Mouse (Mus musculus) CH12.LX (cell line): Measurements from ENCODE around the gene Copg2. TPM values are rescaled to one million over a fixed set of nuclear protein-coding genes. Genes with fewer than 3 reads are reported as not detected.

Source experiments
- DNase-seq: peaks from one replicate; pipeline ENCODE4 v3.0.0-alpha.2; 2013; ENCODE audit errors: extremely low read depth
- H3K27ac ChIP-seq: 2 replicates; pipeline ENCODE4 v1.5.1; 2012; ENCODE audit warnings: low read depth, mild to moderate bottlenecking, control low read depth, moderate library complexity; ENCODE audit not compliant: insufficient read depth
- H3K27me3 ChIP-seq: replicated peaks from 2 replicates; pipeline ENCODE3; 2012; ENCODE audit warnings: inconsistent platforms
- H3K36me3 ChIP-seq, 2 experiments: replicated peaks in 1 of 2; 2 replicates each; pipeline versions ENCODE3 to v1.6.1; 2012; ENCODE audit warnings: inconsistent platforms in 1 of 2, low read length in 1 of 2, mild to moderate bottlenecking in 1 of 2, mixed read lengths in 1 of 2, moderate library complexity in 1 of 2; ENCODE audit not compliant: control insufficient read depth in 1 of 2, insufficient read depth in 1 of 2
- H3K4me1 ChIP-seq, 2 experiments: 2 replicates each; pipeline ENCODE4 v1.6.1; 2012; ENCODE audit warnings: inconsistent platforms in 1 of 2, moderate library complexity in 1 of 2; ENCODE audit not compliant: insufficient read depth in 2 of 2, control insufficient read depth in 1 of 2
- H3K4me2 ChIP-seq: 2 replicates; pipeline ENCODE4 v1.6.1; 2012; ENCODE audit warnings: low read depth, mild to moderate bottlenecking, control low read depth; ENCODE audit not compliant: poor library complexity, insufficient read depth, severe bottlenecking
- H3K4me3 ChIP-seq, 3 experiments: fragments of 150-350 bp in 1 of 3; sonication (generic) in 1 of 3; replicated peaks in 1 of 3; 2 replicates each; pipeline versions ENCODE3 to v1.5.1; 2011 to 2012; ENCODE audit warnings: low read depth in 2 of 3, low read length in 2 of 3, mild to moderate bottlenecking in 2 of 3, moderate library complexity in 2 of 3, control low read depth in 1 of 3, improper control_type of control experiment in 1 of 3, inconsistent platforms in 1 of 3, mixed read lengths in 1 of 3; ENCODE audit not compliant: poor library complexity in 1 of 3
- H3K79me2 ChIP-seq: replicated peaks from 2 replicates; pipeline ENCODE4 v1.6.1; 2012; ENCODE audit warnings: mild to moderate bottlenecking, moderate library complexity; ENCODE audit not compliant: control insufficient read depth, poor library complexity, insufficient read depth, severe bottlenecking; ENCODE audit errors: extremely low read depth
- H3K9ac ChIP-seq: 2 replicates; pipeline ENCODE4 v1.6.1; 2012; ENCODE audit warnings: low read depth, mild to moderate bottlenecking, control low read depth, moderate library complexity; ENCODE audit not compliant: insufficient read depth
- H3K9me3 ChIP-seq: replicated peaks from 2 replicates; pipeline ENCODE3; 2012; ENCODE audit warnings: low read length, inconsistent platforms, mixed read lengths
- BHLHE40 ChIP-seq: IDR thresholded peaks from 2 replicates; pipeline ENCODE4 v1.6.1; 2011; ENCODE audit warnings: mild to moderate bottlenecking, low read depth, low read length, improper control_type of control experiment
- CTCF ChIP-seq, 2 experiments: IDR thresholded peaks in 1 of 2; conservative IDR thresholded peaks in 1 of 2; 2 replicates each; pipeline ENCODE4 v1.5.1; 2011 to 2012; ENCODE audit warnings: low read depth in 2 of 2, low read length in 2 of 2, improper control_type of control experiment in 1 of 2, inconsistent platforms in 1 of 2, mild to moderate bottlenecking in 1 of 2, moderate library complexity in 1 of 2
- EP300 ChIP-seq: IDR thresholded peaks from 2 replicates; pipeline ENCODE4 v1.6.1; 2011; ENCODE audit warnings: low read length, improper control_type of control experiment
- ETS1 ChIP-seq: conservative IDR thresholded peaks from 2 replicates; pipeline ENCODE4 v1.6.1; 2012; ENCODE audit warnings: low read depth, mild to moderate bottlenecking, inconsistent platforms, low read length, improper control_type of control experiment, moderate library complexity
- IRF4 ChIP-seq: IDR thresholded peaks from 2 replicates; pipeline ENCODE4 v1.6.1; 2014; ENCODE audit warnings: low read depth, mild to moderate bottlenecking, inconsistent platforms, low read length, improper control_type of control experiment
- JUND ChIP-seq: conservative IDR thresholded peaks from 2 replicates; pipeline ENCODE4 v1.6.1; 2011; ENCODE audit warnings: low read depth, low read length, improper control_type of control experiment
- MAFK ChIP-seq: IDR thresholded peaks from 2 replicates; pipeline ENCODE4 v1.6.1; 2011; ENCODE audit warnings: low read length, improper control_type of control experiment; ENCODE audit not compliant: insufficient replicate concordance
- MEF2A ChIP-seq: IDR thresholded peaks from 2 replicates; pipeline ENCODE4 v1.6.1; 2014; ENCODE audit warnings: low read depth, mild to moderate bottlenecking, inconsistent platforms, low read length, improper control_type of control experiment, borderline replicate concordance
- NRF1 ChIP-seq: IDR thresholded peaks from 2 replicates; pipeline ENCODE4 v1.6.1; 2014; ENCODE audit warnings: low read depth, mild to moderate bottlenecking, inconsistent platforms, low read length, improper control_type of control experiment, moderate library complexity
- SIN3A ChIP-seq: IDR thresholded peaks from 2 replicates; pipeline ENCODE4 v1.6.1; 2012; ENCODE audit warnings: low read length, improper control_type of control experiment, inconsistent platforms
- TBP ChIP-seq: conservative IDR thresholded peaks from 2 replicates; pipeline ENCODE4 v1.6.1; 2011; ENCODE audit warnings: low read depth, low read length, improper control_type of control experiment
- TCF12 ChIP-seq: IDR thresholded peaks from 2 replicates; pipeline ENCODE4 v1.6.1; 2014; ENCODE audit warnings: low read depth, mild to moderate bottlenecking, inconsistent platforms, low read length, improper control_type of control experiment
- UBTF ChIP-seq: IDR thresholded peaks from 2 replicates; pipeline ENCODE4 v1.6.1; 2012; ENCODE audit warnings: low read depth, mild to moderate bottlenecking, inconsistent platforms, low read length, improper control_type of control experiment, moderate library complexity
- USF1 ChIP-seq: IDR thresholded peaks from 2 replicates; pipeline ENCODE4 v1.6.1; 2014; ENCODE audit warnings: low read depth, mild to moderate bottlenecking, inconsistent platforms, low read length, improper control_type of control experiment
- dilution Hi-C: fragments of 300-500 bp; cut with MboI; formaldehyde crosslinking; loops from 2 replicates; pipeline ENCODE4 v1.14.3; 2020; ENCODE audit warnings: low sequenced_read_pairs; ENCODE audit not compliant: extremely low pct_unique_long_range_greater_than_20kb, extremely low pct_ligation_motif_present
- in situ Hi-C: fragments of 300-500 bp; cut with MboI; formaldehyde crosslinking; loops from 3 replicates; pipeline ENCODE4 v1.14.3; 2019; ENCODE audit warnings: low sequenced_read_pairs, low pct_ligation_motif_present, low pct_unique_long_range_greater_than_20kb, mixed read lengths
- polyA plus RNA-seq: library from polyadenylated mRNA; unstranded; fragments of >175 nt; gene quantifications from 2 replicates; pipeline ENCODE4 v1.2.1, GENCODE M21; 2012; ENCODE audit warnings: low read depth; ENCODE audit not compliant: insufficient read length
- total RNA-seq, 2 experiments: library from RNA; depleted of rRNA; stranded (reverse); fragments of 300-350 nt in 1 of 2; fragments of >200 nt in 1 of 2; gene quantifications; 2 replicates each; pipeline ENCODE4 v1.2.3; 2012 to 2014

Gene Copg2
- total and polyA plus RNA-seq, 3 experiments: 23.3 to 43.7 (median 28.9) TPM

- Histone ChIP-seq H3K4me1 (no peaks in the 10 kb centered on the region), H3K27ac (no peak overlapping the region), H3K9ac (no peak overlapping the region), H3K36me3 (peaks cover 0 to 3% of the 10 kb centered on the region in 2 experiments), H3K4me3 (no peak overlapping the region), H3K9me3 (no peaks in the 10 kb centered on the region), H3K27me3 (no peaks in the 10 kb centered on the region), H3K4me2 (no peak overlapping the region), H3K79me2 (no peaks in the 10 kb centered on the region)
- TF ChIP-seq NRF1: no peak
- TF ChIP-seq TBP: no peak
- TF ChIP-seq TCF12: no peak
- in situ Hi-C loops: no loop called here
- dilution Hi-C loops: no loop called here
- DNase-seq: no peak
Measured at GRCm38 (mm10) chr6:30865031-30865678, 31.4 kb downstream of the Copg2 start.

DNA sequence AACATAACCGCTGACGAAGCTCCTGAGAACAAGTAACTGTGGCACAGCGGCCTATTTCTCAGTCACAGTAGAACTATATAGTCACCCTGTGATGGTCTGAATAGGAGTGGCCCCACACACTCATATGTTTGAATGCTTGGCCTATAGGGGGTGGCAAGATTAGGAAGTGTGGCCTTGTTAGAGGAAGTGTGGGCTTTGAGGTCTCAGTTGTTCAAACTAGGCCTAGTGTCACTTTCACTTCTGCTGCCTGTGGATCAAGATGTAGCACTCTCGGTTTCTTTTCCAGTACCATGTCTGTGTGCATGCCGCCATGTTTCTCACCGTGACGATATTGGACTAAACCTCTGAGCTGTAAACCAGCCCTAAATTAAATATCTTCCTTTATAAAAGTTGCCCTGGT, 40.6 kb downstream of the Copg2 start:
- in situ Hi-C loops: no loop called here
- Histone ChIP-seq H3K4me3 (no peak overlapping the region), H3K79me2 (no peaks in the 10 kb centered on the region), H3K4me2 (no peak overlapping the region), H3K27me3 (no peaks in the 10 kb centered on the region), H3K9me3 (peaks cover 3% of the 10 kb centered on the region), H3K9ac (no peak overlapping the region), H3K4me1 (peaks cover 0 to 11% of the 10 kb centered on the region in 2 experiments; a peak in 2 of 4 replicates), H3K27ac (no peak overlapping the region), H3K36me3 (peaks cover 0 to 33% of the 10 kb centered on the region in 2 experiments)
- dilution Hi-C loops: no loop called here
- TF ChIP-seq MEF2A (no peak), IRF4 (peak; percentile 58)
- DNase-seq: peak; percentile 52

- no peak for DNase-seq
- no peak overlapping the region for H3K4me2 ChIP-seq
- no peak for TF ChIP-seq EP300
- TF ChIP-seq UBTF: no peak
- TF ChIP-seq USF1: no peak
- TF ChIP-seq BHLHE40: no peak
- TF ChIP-seq SIN3A: no peak
- TF ChIP-seq ETS1: no peak
- no peak for TF ChIP-seq JUND
- no peak for TF ChIP-seq MAFK
- no peak for TF ChIP-seq MEF2A
- TF ChIP-seq IRF4: no peak
- TF ChIP-seq CTCF (conservative IDR thresholded peaks at IDR 0.05 in 1 of 2, IDR thresholded peaks at IDR 0.05 in 1 of 2; ENCODE audit: low read depth in 2 of 2, low read length in 2 of 2): no peak
- TF ChIP-seq, all 38 proteins: peak for 0
- in situ Hi-C loops (no loop called here), dilution Hi-C loops (no loop called here)
- H3K9me3 ChIP-seq: peaks cover 3% of the 10 kb centered on the region
- no peak overlapping the region for H3K27ac ChIP-seq
- no peak overlapping the region for H3K9ac ChIP-seq
- H3K27me3 ChIP-seq: no peaks in the 10 kb centered on the region
- no peaks in the 10 kb centered on the region for H3K79me2 ChIP-seq
- H3K4me1 ChIP-seq: peaks cover 0 to 11% of the 10 kb centered on the region in 2 experiments; a peak in 2 of 4 replicates
- no peak overlapping the region for H3K4me3 ChIP-seq
- peaks cover 0 to 30% of the 10 kb centered on the region in 2 experiments for H3K36me3 ChIP-seq
Measured at GRCm38 (mm10) chr6:30855205-30855604, 41.4 kb downstream of the Copg2 start.
